Mouse (Mus musculus) layer of hippocampus, adult 2 months (tissue): ENCODE data around the gene Gm10406. TPM values are rescaled to one million over a fixed set of nuclear protein-coding genes. Genes with fewer than 3 reads are reported as not detected.
A peak's percentile ranks its signal among the peaks of the same experiment; 100 is the strongest.
"Not testable (repeated sequence)": the region's sequence is repeated elsewhere in the genome, so short reads cannot be mapped to it uniquely, and the experiment has no call there.

Experiments used
- DNase-seq, 2 experiments: peaks; one replicate each; pipeline ENCODE4 v3.0.0; 2022; ENCODE audit warnings: low spot score in 2 of 2
- H3K27ac ChIP-seq: fragments of 200-600 bp; 2 replicates; pipeline ENCODE4 v1.8.1; 2022
- H3K4me3 ChIP-seq: fragments of 200-600 bp; 2 replicates; pipeline ENCODE4 v1.8.1; 2022; ENCODE audit warnings: mild to moderate bottlenecking
- CTCF ChIP-seq: fragments of 200-600 bp; conservative IDR thresholded peaks from 2 replicates; pipeline ENCODE4 v1.8.1; 2022; ENCODE audit warnings: antibody characterized with exemption, mild to moderate bottlenecking, moderate library complexity
- long read RNA-seq, 2 experiments: library from polyadenylated mRNA; stranded (forward); transcript quantifications; one replicate each; pipeline ENCODE4 v2.0.0; 2021; ENCODE audit warnings: borderline mapping rate in 2 of 2
- total RNA-seq, 2 experiments: library from RNA; stranded (reverse); gene quantifications; 2 replicates each; pipeline ENCODE4 v1.2.3; 2021

Gm10406 gene
- under 1 TPM in 1 of 2 experiments, not detected in 1; 0.66 TPM for total RNA-seq
- long read RNA-seq, experiment 1: 0 reads
- long read RNA-seq, experiment 2, partial matches to known transcripts: 0 of 1 reads
- long read RNA-seq, experiment 2, other reads (novel, unspliced or antisense): 1 of 1 reads

DNA sequence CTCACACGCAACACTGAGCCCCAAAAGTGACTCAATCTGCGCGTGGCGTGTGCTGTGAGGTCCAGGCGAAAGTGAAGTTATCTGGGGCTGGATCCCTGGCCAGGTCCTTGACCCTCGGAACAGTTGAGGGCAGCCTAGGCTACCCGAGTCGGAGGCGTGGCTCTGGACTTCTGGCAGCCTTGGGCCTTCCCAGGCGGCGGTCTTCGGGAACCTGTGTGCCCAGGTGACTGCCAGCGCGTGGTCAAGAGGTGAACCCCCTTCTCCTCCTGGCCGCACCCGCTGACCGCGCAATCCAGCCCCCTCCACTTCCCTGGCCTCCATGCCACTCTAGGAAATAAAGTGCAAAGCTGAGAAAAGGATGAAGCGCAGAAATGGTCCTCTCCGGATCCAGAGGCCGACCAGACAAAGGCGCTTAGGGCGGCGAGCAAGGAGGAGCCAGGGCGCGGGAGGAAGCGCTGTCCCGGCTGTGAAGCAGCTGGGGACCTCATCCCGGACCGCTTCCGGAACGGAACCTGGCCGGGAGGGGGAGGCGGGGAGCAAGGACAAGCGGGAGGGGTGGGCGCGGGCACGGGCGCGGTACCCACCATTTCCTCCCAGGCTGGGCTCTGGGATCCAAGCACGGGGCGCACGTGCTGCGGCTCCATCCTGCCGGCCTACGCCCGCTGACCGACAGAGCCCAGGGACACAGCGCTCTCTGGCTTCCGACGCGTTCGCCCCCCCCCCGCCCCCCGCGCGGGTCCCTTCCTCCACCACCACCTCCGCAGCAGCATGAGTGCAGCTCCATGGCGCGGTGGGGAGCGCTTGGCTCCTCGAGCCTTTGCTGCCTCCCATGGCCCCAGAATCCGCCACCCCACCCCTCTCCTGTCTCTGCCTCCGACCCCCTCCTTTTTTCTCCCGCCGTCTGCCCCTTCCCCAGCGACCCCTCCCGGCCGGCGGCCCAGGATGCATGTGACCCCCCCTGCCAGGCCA is at the start of gene Gm10406:
Gene Gm10406 (minus strand): TSS at position 669 of the 969 bp plus-strand sequence.
- peak within 1 kb of the TSS; percentile 46 for H3K4me3 ChIP-seq
- H3K27ac ChIP-seq: not testable (repeated sequence)

DNA sequence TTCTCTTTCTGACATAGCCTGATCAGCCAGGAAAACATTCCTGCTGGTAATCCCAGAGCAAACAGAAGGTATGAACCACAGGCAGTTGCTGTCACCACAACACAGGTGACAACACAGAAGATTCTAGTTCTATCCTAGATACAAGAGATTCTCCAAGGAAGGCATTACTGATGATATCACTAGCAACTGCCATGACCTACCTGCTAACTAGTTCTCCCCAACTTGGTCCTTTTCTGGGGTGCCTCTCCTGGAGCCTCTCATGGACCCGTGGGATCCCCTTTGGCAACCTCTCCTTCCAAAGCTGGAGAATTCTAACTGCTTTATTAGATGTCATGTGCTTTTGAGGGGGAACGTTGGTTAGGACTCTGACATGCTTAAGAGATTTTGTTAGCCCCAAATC is 17.6 kb upstream of the Gm10406 start, which contains the start of gene Gm3685:
Gene Gm3685 (minus strand): TSS at position 101 of the 400 bp plus-strand sequence.
- DNase-seq, H3K27ac ChIP-seq: not testable (repeated sequence)

More for the DNA sequence above, at the start of gene Gm10406:
- peak; percentile 10 to 15 for DNase-seq

DNA sequence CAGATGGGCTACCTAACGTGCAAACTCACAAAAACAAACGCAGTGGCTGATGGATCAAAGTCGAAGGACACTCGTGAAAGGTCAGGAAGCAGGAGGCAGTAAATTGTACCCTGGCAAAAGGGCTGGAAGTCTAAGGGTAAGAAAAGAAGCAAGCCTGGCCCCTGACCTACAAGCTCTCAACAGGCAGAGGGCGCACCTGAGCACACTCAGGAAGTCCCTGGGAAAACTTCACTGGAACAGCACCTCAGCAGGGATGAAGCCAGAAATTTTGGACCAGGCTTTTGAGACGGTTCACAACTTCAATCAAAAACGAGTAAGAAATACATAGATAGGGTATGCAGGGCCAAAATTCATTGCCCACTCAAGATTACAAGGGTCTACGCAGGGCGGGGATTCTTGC is 975 bp downstream of the Gm10406 start:
- peak; percentile 66 for TF ChIP-seq CTCF
- not testable (repeated sequence) for H3K27ac ChIP-seq, H3K4me3 ChIP-seq
- peak in 1 of 2 experiments; percentile 5 for DNase-seq

More for the DNA sequence above, 17.6 kb upstream of the Gm10406 start, which contains the start of gene Gm3685:
- not testable (repeated sequence) for H3K4me3 ChIP-seq

DNA sequence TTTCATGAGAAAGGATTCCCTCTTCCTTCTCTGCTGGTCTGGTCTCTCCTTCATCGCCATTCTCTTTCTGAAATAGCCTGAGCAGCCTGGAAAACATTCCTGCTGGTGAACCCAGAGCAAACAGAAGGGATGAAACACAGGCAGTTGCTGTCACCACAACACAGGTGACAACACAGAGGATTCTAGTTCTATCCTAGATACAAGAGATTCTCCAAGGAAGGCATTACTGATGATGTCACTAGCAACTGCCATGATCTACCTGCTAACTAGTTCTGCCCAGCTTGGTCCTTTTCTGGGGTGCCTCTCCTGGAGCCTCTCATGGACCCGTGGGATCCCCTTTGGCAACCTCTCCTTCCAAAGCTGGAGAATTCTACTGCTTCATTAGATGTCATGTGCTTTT is 53.5 kb downstream of the Gm10406 start, which contains the start of gene Gm6356:
Gene Gm6356 (minus strand): TSS at position 101 of the 400 bp plus-strand sequence.
- not testable (repeated sequence) for H3K4me3 ChIP-seq, DNase-seq, H3K27ac ChIP-seq

Other genes starting within 250 kb of the Gm10406 start
- gene Gm3642, start 187.1 kb downstream of the Gm10406 start, total RNA-seq: not detected
- 1 to 10 TPM in 1 of 2 experiments, under 1 TPM in 1; 0.93 to 1.2 TPM for gene Gm3667, start 137.5 kb downstream of the Gm10406 start, total RNA-seq
- not detected for gene Gm6356, start 53.6 kb downstream of the Gm10406 start, total RNA-seq
- gene Gm3685, start 17.5 kb upstream of the Gm10406 start, total RNA-seq: not detected
- 1 to 10 TPM; 3.1 to 3.4 TPM for gene Gm3696, start 73.2 kb upstream of the Gm10406 start, total RNA-seq
- not detected for gene Gm6676, start 98.0 kb upstream of the Gm10406 start, total RNA-seq
- 1 to 10 TPM; 1.3 to 1.5 TPM for gene Gm3512, start 147.1 kb upstream of the Gm10406 start, total RNA-seq
- not detected for gene Gm16434, start 167.1 kb upstream of the Gm10406 start, total RNA-seq
- gene Gm3727, start 237.3 kb upstream of the Gm10406 start, total RNA-seq: not detected